Mouse (Mus musculus) ES-E14 (cell line): ENCODE measurements around the gene Rps2. TPM values are rescaled to one million over a fixed set of nuclear protein-coding genes. Genes with fewer than 3 reads are reported as not detected.

Source experiments
- DNase-seq: peaks from one replicate; pipeline ENCODE4 v3.0.0-alpha.2; 2013; ENCODE audit warnings: low read depth, low spot score
- H3K27ac ChIP-seq: 2 replicates; pipeline ENCODE4 v1.5.1; 2012; ENCODE audit warnings: low read depth, mild to moderate bottlenecking, low read length, moderate library complexity, mixed read lengths; ENCODE audit not compliant: poor library complexity, insufficient read depth, severe bottlenecking
- H3K36me3 ChIP-seq: 2 replicates; pipeline ENCODE4 v1.6.1; 2012; ENCODE audit warnings: mild to moderate bottlenecking, low read length, moderate library complexity, mixed read lengths; ENCODE audit not compliant: control insufficient read depth, poor library complexity, insufficient read depth, severe bottlenecking
- H3K4me1 ChIP-seq, 2 experiments: fragments of 150-350 bp in 1 of 2; sonication (generic) in 1 of 2; 2 replicates each; pipeline ENCODE4 v1.6.1; 2012; ENCODE audit warnings: low read length in 2 of 2, mild to moderate bottlenecking in 1 of 2, mixed read lengths in 1 of 2; ENCODE audit not compliant: control insufficient read depth in 2 of 2, insufficient read depth in 2 of 2, poor library complexity in 1 of 2
- H3K4me3 ChIP-seq, 2 experiments: fragments of 150-350 bp in 1 of 2; sonication (generic) in 1 of 2; 2 replicates each; pipeline ENCODE4 v1.5.1; 2012; ENCODE audit warnings: low read length in 2 of 2, low read depth in 1 of 2, mild to moderate bottlenecking in 1 of 2, mixed read lengths in 1 of 2; ENCODE audit not compliant: insufficient read depth in 1 of 2, poor library complexity in 1 of 2, severe bottlenecking in 1 of 2
- H3K9ac ChIP-seq: 2 replicates; pipeline ENCODE4 v1.6.1; 2012; ENCODE audit warnings: low read depth, mild to moderate bottlenecking, low read length, mixed read lengths; ENCODE audit not compliant: poor library complexity, insufficient read depth, severe bottlenecking
- H3K9me3 ChIP-seq: fragments of 150-350 bp; sonication (generic); 2 replicates; pipeline ENCODE4 v1.6.1; 2012; ENCODE audit warnings: low read depth, mild to moderate bottlenecking, low read length; ENCODE audit not compliant: control insufficient read depth, insufficient read depth
- CHD2 ChIP-seq: IDR thresholded peaks from 2 replicates; pipeline ENCODE4 v1.6.1; 2014; ENCODE audit warnings: mild to moderate bottlenecking, low read depth, low read length, inconsistent platforms
- HCFC1 ChIP-seq: IDR thresholded peaks from 2 replicates; pipeline ENCODE4 v1.6.1; 2012; ENCODE audit warnings: low read length, inconsistent platforms, borderline replicate concordance; ENCODE audit not compliant: insufficient read depth
- MAFK ChIP-seq: IDR thresholded peaks from 2 replicates; pipeline ENCODE4 v1.6.1; 2014; ENCODE audit warnings: mild to moderate bottlenecking, low read depth, low read length, inconsistent platforms; ENCODE audit not compliant: insufficient read depth
- ZC3H11A ChIP-seq: IDR thresholded peaks from 2 replicates; pipeline ENCODE4 v1.6.1; 2012; ENCODE audit warnings: low read depth, mild to moderate bottlenecking, inconsistent platforms, low read length, borderline replicate concordance
- ZNF384 ChIP-seq: IDR thresholded peaks from 2 replicates; pipeline ENCODE4 v1.6.1; 2012; ENCODE audit warnings: low read depth, low read length, inconsistent platforms
- in situ Hi-C, 2 experiments: fragments of 600-800 bp; cut with MboI; formaldehyde crosslinking; loops; one replicate each; pipeline ENCODE4 v1.15.1; 2025; ENCODE audit warnings: low sequenced_read_pairs in 2 of 2, inconsistent platforms in 1 of 2; ENCODE audit not compliant: unreplicated experiment in 2 of 2
- total RNA-seq: library from RNA; depleted of rRNA; stranded (reverse); fragments of 300-350 nt; gene quantifications from 2 replicates; pipeline ENCODE4 v1.2.3, GENCODE M21; 2012

Rps2 gene
- total RNA-seq, 1 experiment: 3,661 TPM

DNA sequence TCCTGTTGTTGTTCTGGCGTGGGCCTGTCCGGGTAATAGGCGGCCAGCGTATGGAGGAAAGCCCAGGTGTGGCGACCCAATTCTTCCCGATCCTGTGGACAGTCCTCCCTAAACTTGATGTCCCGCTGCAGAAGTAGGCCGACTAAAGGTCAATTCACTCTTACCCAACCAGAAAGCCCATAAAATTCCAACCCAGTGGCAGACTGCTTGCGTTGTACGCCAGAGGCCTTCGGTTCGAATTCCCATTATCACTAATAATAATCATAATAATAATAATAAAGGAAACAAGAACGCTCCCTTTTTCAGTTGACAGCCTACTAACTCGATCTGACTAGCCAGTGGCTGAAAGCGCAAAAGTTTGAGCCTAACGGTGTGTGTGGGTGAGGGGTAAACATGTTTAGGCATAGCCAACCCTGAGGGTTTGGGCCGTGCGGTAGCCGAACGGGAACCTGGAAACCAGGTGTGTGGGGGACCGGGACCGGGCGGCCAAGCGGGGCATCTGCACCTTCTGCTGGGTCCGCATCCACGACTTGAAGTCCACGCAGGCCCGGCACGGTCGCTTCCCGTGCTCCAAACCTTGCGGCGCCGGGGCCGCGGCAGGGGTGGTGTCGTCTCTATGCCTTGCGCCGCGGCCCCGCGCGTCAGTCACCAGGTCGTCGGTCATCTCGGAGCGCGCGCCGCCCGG lies 22.4 kb upstream of the Rps2 start:
- peak overlapping the region; percentile 80 to 94 for H3K4me3 ChIP-seq
- H3K9ac ChIP-seq: peak overlapping the region; percentile 89
- TF ChIP-seq ZNF384 (no peak), HCFC1 (no peak), MAFK (no peak), ZC3H11A (no peak), CHD2 (no peak)
- H3K9me3 ChIP-seq: no peaks in the 10 kb centered on the region
- H3K27ac ChIP-seq: peak overlapping the region; percentile 77
- H3K4me1 ChIP-seq: peaks cover 11 to 13% of the 10 kb centered on the region in 2 experiments
- peaks cover 23% of the 10 kb centered on the region for H3K36me3 ChIP-seq
- in situ Hi-C loops: no loop called here
- no peak for DNase-seq

GRCm38 (mm10) chr17:24696011-24696697 lies 21.8 kb upstream of the Rps2 start, which contains the start of the genes Gfer and Noxo1:
Gene Gfer, minus strand, starts transcription at chr17:24696156.
Gene Noxo1, plus strand, starts transcription at chr17:24696234.
- in situ Hi-C loops: no loop called here
- DNase-seq: peak; percentile 63
- Histone ChIP-seq H3K4me1 (peaks cover 11 to 13% of the 10 kb centered on the region in 2 experiments), H3K9ac (peak within 1 kb of the TSS; percentile 89), H3K27ac (peak within 1 kb of the TSS; percentile 89), H3K4me3 (peak within 1 kb of the TSS; percentile 80 to 94), H3K9me3 (no peaks in the 10 kb centered on the region), H3K36me3 (peaks cover 30% of the 10 kb centered on the region)
- TF ChIP-seq HCFC1 (no peak), CHD2 (no peak), ZNF384 (no peak), ZC3H11A (no peak), MAFK (no peak)

- Histone ChIP-seq H3K9me3 (no peaks in the 10 kb centered on the region), H3K4me3 (peak overlapping the region in 1 of 2 experiments; percentile 27; a peak in 2 of 4 replicates), H3K4me1 (peaks cover 11 to 13% of the 10 kb centered on the region in 2 experiments), H3K9ac (peak overlapping the region; percentile 2; the same call in 1 of the 2 replicates), H3K27ac (peak overlapping the region; percentile 55), H3K36me3 (peaks cover 41% of the 10 kb centered on the region)
- in situ Hi-C loops: no loop called here
- TF ChIP-seq MAFK (no peak), CHD2 (no peak), ZNF384 (no peak), ZC3H11A (no peak), HCFC1 (no peak)
- no peak for DNase-seq
These were observed 19.9 kb upstream of the Rps2 start for GRCm38 (mm10) chr17:24697985-24698384.

GRCm38 (mm10) chr17:24698715-24699114 lies 19.2 kb upstream of the Rps2 start:
- H3K4me1 ChIP-seq: peaks cover 11 to 13% of the 10 kb centered on the region in 2 experiments
- DNase-seq: no peak
- peaks cover 40% of the 10 kb centered on the region for H3K36me3 ChIP-seq
- in situ Hi-C loops: no loop called here
- H3K9me3 ChIP-seq: no peaks in the 10 kb centered on the region
- no peak overlapping the region for H3K4me3 ChIP-seq
- peak overlapping the region; percentile 55; the same call in 1 of the 2 replicates for H3K27ac ChIP-seq
- TF ChIP-seq ZNF384: no peak
- no peak for TF ChIP-seq MAFK
- no peak for TF ChIP-seq CHD2
- no peak for TF ChIP-seq ZC3H11A
- TF ChIP-seq HCFC1: no peak
- peak overlapping the region; percentile 2; the same call in 1 of the 2 replicates for H3K9ac ChIP-seq
